Mouse (Mus musculus): ENCODE results near the gene Cts6. TPM values are rescaled to one million over a fixed set of nuclear protein-coding genes. Genes with fewer than 3 reads are reported as not detected.

Gene Cts6
- not detected for total RNA-seq (2023)

DNA sequence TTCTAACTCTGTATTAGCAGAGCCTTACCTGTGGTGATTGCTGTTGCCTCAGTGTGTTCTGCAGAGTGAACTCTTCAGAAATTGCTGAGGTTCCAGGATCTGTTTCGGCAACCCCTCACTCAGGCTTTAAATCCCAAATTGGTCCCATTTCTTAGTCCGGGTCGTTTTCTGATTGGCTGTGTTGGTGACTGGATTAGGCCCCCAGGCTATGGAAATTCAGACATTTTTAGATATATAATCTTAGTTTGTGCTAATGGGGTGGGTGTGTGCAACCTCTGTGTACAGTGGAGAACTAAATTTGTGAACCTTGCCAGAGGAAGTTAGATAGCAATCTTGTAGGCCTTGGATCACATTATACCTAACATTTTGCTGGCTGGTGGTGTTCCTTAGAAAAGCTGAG is at the start of gene Cts6:
Gene Cts6, minus strand, starts transcription at position 101 of the 400 bp plus-strand sequence.

DNA sequence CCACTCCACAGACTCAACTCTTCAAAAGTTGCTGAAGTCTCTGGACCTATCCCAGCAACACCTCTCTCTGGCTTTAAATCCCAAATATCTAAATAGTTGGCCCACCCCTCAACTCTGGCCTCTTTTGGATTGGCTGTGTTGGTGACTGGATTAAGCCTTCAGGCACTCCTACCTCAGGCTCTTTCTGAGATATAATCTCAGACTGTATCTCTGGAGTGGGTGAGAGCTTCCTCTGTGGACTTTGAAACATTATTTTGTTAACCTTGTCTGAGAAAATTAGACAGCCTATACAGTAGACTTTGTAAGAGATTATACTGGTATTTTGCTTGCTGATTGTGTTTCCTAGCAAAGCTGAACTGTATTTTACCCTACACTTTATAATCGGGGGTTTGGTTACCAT is 39.1 kb downstream of the Cts6 start, which contains the start of gene Ctsr:
Gene Ctsr, minus strand, starts transcription at position 101 of the 400 bp plus-strand sequence.

Other genes starting within 250 kb of the Cts6 start
- gene Ctsj, start 197.5 kb downstream of the Cts6 start, total RNA-seq (2023), result not detected
- gene Ctsq, start 162.8 kb downstream of the Cts6 start, total RNA-seq (2023), result not detected
- gene Ctsr, start 39.2 kb downstream of the Cts6 start, total RNA-seq (2023), result not detected
- gene Cts8, start 51.9 kb upstream of the Cts6 start, total RNA-seq (2023), result not detected
- not detected for gene Gm49398, start 85.4 kb upstream of the Cts6 start, total RNA-seq (2023)
- gene Cts7, start 154.8 kb upstream of the Cts6 start, total RNA-seq (2023), result not detected